Mouse (Mus musculus) MEL (cell line): ENCODE data around the gene Fcer2a. TPM values are rescaled to one million over a fixed set of nuclear protein-coding genes. Genes with fewer than 3 reads are reported as not detected.
A peak's percentile ranks its signal among the peaks of the same experiment; 100 is the strongest.

Experiments used
- DNase-seq: peaks from one replicate; pipeline ENCODE4 v3.0.0; 2011; ENCODE audit warnings: low read depth, low spot score
- H3K27ac ChIP-seq: 2 replicates; pipeline ENCODE4 v1.5.1; 2012; ENCODE audit warnings: low read depth, mild to moderate bottlenecking, control low read depth, low read length, moderate library complexity; ENCODE audit not compliant: control insufficient read depth
- H3K27me3 ChIP-seq, 2 experiments: fragments of 150-350 bp in 1 of 2; sonication (generic) in 1 of 2; 2 replicates each; pipeline ENCODE4 v1.6.1; 2012; ENCODE audit warnings: low read length in 2 of 2, mild to moderate bottlenecking in 2 of 2, improper control_type of control experiment in 1 of 2, moderate library complexity in 1 of 2; ENCODE audit not compliant: insufficient read depth in 2 of 2, control insufficient read depth in 1 of 2
- H3K36me3 ChIP-seq, 2 experiments: 2 replicates each; pipeline ENCODE4 v1.6.1; 2012 to 2014; ENCODE audit warnings: low read length in 2 of 2, improper control_type of control experiment in 1 of 2, inconsistent platforms in 1 of 2, mild to moderate bottlenecking in 1 of 2; ENCODE audit not compliant: insufficient read depth in 2 of 2, control insufficient read depth in 1 of 2
- H3K4me1 ChIP-seq, 2 experiments: fragments of 150-350 bp in 1 of 2; sonication (generic) in 1 of 2; 2 replicates each; pipeline ENCODE4 v1.6.1; 2012; ENCODE audit warnings: low read length in 2 of 2, improper control_type of control experiment in 1 of 2, mild to moderate bottlenecking in 1 of 2; ENCODE audit not compliant: insufficient read depth in 2 of 2, control insufficient read depth in 1 of 2
- H3K4me3 ChIP-seq, 2 experiments: fragments of 150-350 bp in 1 of 2; sonication (generic) in 1 of 2; 2 replicates each; pipeline ENCODE4 v1.5.1; 2012; ENCODE audit warnings: low read depth in 2 of 2, low read length in 2 of 2, mild to moderate bottlenecking in 2 of 2, moderate library complexity in 2 of 2, control low read depth in 1 of 2, improper control_type of control experiment in 1 of 2; ENCODE audit not compliant: control insufficient read depth in 1 of 2, insufficient read depth in 1 of 2
- H3K79me2 ChIP-seq: 2 replicates; pipeline ENCODE4 v1.6.1; 2012; ENCODE audit warnings: mild to moderate bottlenecking, low read length, moderate library complexity; ENCODE audit not compliant: control insufficient read depth, poor library complexity, insufficient read depth
- H3K9ac ChIP-seq: 2 replicates; pipeline ENCODE4 v1.6.1; 2012; ENCODE audit warnings: low read depth, mild to moderate bottlenecking, control low read depth, low read length, moderate library complexity; ENCODE audit not compliant: control insufficient read depth, poor library complexity, severe bottlenecking
- H3K9me3 ChIP-seq: fragments of 150-350 bp; sonication (generic); replicated peaks from 2 replicates; pipeline ENCODE4 v1.6.1; 2012; ENCODE audit warnings: mild to moderate bottlenecking, low read length, improper control_type of control experiment, moderate library complexity; ENCODE audit not compliant: insufficient read depth
- BHLHE40 ChIP-seq: IDR thresholded peaks from 2 replicates; pipeline ENCODE4 v1.6.1; 2012; ENCODE audit warnings: low read depth, mild to moderate bottlenecking, inconsistent platforms, low read length, improper control_type of control experiment, borderline replicate concordance
- CHD2 ChIP-seq: IDR thresholded peaks from 2 replicates; pipeline ENCODE4 v1.6.1; 2011; ENCODE audit warnings: low read length, improper control_type of control experiment
- CTCF ChIP-seq, 3 experiments: IDR thresholded peaks in 2 of 3; conservative IDR thresholded peaks in 1 of 3; 2 replicates each; pipeline ENCODE4 v1.5.1; 2011 to 2012; ENCODE audit warnings: low read length in 3 of 3, low read depth in 2 of 3, mild to moderate bottlenecking in 2 of 3, improper control_type of control experiment in 1 of 3, inconsistent platforms in 1 of 3, mixed read lengths in 1 of 3, moderate library complexity in 1 of 3; ENCODE audit not compliant: control insufficient read depth in 1 of 3, insufficient read depth in 1 of 3, poor library complexity in 1 of 3, severe bottlenecking in 1 of 3
- GABPA ChIP-seq: IDR thresholded peaks from 2 replicates; pipeline ENCODE4 v1.6.1; 2012; ENCODE audit warnings: low read depth, mild to moderate bottlenecking, inconsistent platforms, low read length, improper control_type of control experiment, moderate library complexity
- GATA1 ChIP-seq: IDR thresholded peaks from 2 replicates; pipeline ENCODE4 v1.6.1; 2011; ENCODE audit warnings: low read depth, low read length, improper control_type of control experiment
- JUND ChIP-seq: IDR thresholded peaks from 2 replicates; pipeline ENCODE4 v1.6.1; 2011; ENCODE audit warnings: low read depth, mild to moderate bottlenecking, improper control_type of control experiment, low read length
- MAX ChIP-seq: IDR thresholded peaks from 2 replicates; pipeline ENCODE4 v1.6.1; 2011; ENCODE audit warnings: low read length, improper control_type of control experiment
- MAZ ChIP-seq: IDR thresholded peaks from 2 replicates; pipeline ENCODE4 v1.6.1; 2012; ENCODE audit warnings: low read depth, mild to moderate bottlenecking, inconsistent platforms, low read length, improper control_type of control experiment
- MXI1 ChIP-seq: IDR thresholded peaks from 2 replicates; pipeline ENCODE4 v1.6.1; 2011; ENCODE audit warnings: mild to moderate bottlenecking, low read depth, low read length, improper control_type of control experiment
- MYB ChIP-seq: IDR thresholded peaks from 2 replicates; pipeline ENCODE4 v1.6.1; 2011; ENCODE audit warnings: mild to moderate bottlenecking, low read depth, low read length, improper control_type of control experiment
- MYC ChIP-seq: IDR thresholded peaks from 2 replicates; pipeline ENCODE4 v1.6.1; 2011; ENCODE audit warnings: low read depth, mild to moderate bottlenecking, low read length, improper control_type of control experiment, moderate library complexity
- NELFE ChIP-seq: IDR thresholded peaks from 2 replicates; pipeline ENCODE4 v1.6.1; 2011; ENCODE audit warnings: low read depth, low read length, improper control_type of control experiment
- POLR2AphosphoS2 ChIP-seq: IDR thresholded peaks from 2 replicates; pipeline ENCODE4 v1.6.1; 2011; ENCODE audit warnings: low read length, improper control_type of control experiment
- POLR2AphosphoS5 ChIP-seq: IDR thresholded peaks from 2 replicates; pipeline ENCODE4 v1.6.1; 2012; ENCODE audit warnings: low read depth, borderline replicate concordance, mild to moderate bottlenecking, inconsistent platforms, low read length, moderate library complexity, mixed read lengths
- RCOR1 ChIP-seq: IDR thresholded peaks from 2 replicates; pipeline ENCODE4 v1.6.1; 2012; ENCODE audit warnings: low read depth, mild to moderate bottlenecking, inconsistent platforms, low read length, improper control_type of control experiment
- TBP ChIP-seq: IDR thresholded peaks from 2 replicates; pipeline ENCODE4 v1.8.0; 2011; ENCODE audit warnings: low read depth, low read length, improper control_type of control experiment
- UBTF ChIP-seq: IDR thresholded peaks from 2 replicates; pipeline ENCODE4 v1.6.1; 2012; ENCODE audit warnings: low read depth, mild to moderate bottlenecking, inconsistent platforms, low read length, improper control_type of control experiment, moderate library complexity, borderline replicate concordance; ENCODE audit not compliant: insufficient read depth
- ZC3H11A ChIP-seq: IDR thresholded peaks from 2 replicates; pipeline ENCODE4 v1.6.1; 2012; ENCODE audit warnings: low read depth, mild to moderate bottlenecking, inconsistent platforms, low read length, improper control_type of control experiment
- ZKSCAN1 ChIP-seq: IDR thresholded peaks from 2 replicates; pipeline ENCODE4 v1.6.1; 2012; ENCODE audit warnings: low read depth, mild to moderate bottlenecking, inconsistent platforms, low read length, improper control_type of control experiment, moderate library complexity
- polyA plus RNA-seq, 2 experiments: library from polyadenylated mRNA; stranded (reverse) in 1 of 2; unstranded in 1 of 2; fragments of >175 nt in 1 of 2; fragments of >200 nt in 1 of 2; gene quantifications; 2 replicates each; pipeline versions ENCODE4 v1.2.1 to v1.2.4; 2012; ENCODE audit warnings: low replicate concordance in 2 of 2, low read depth in 1 of 2; ENCODE audit not compliant: insufficient read length in 2 of 2, insufficient read depth in 1 of 2, missing spikeins in 1 of 2
- total RNA-seq: library from RNA; depleted of rRNA; stranded (reverse); fragments of 300-350 nt; gene quantifications from 2 replicates; pipeline ENCODE4 v1.2.3, GENCODE M21; 2012

The Fcer2a gene
- total and polyA plus RNA-seq, 3 experiments: 0.07 TPM; not detected in 2

GRCm38 (mm10) chr8:3735599-3735998 lies 41.6 kb upstream of the Fcer2a start:
- H3K9me3 ChIP-seq: no peaks in the 10 kb centered on the region
- H3K4me1 ChIP-seq: no peaks in the 10 kb centered on the region
- no peaks in the 10 kb centered on the region for H3K27me3 ChIP-seq
- no peak overlapping the region for H3K27ac ChIP-seq
- TF ChIP-seq GABPA: no peak
- TF ChIP-seq GATA1: no peak
- no peak for TF ChIP-seq TBP
- TF ChIP-seq BHLHE40: no peak
- TF ChIP-seq JUND: no peak
- TF ChIP-seq POLR2AphosphoS5: no peak
- TF ChIP-seq CTCF (IDR thresholded peaks at IDR 0.05 in 2 of 3, conservative IDR thresholded peaks at IDR 0.05 in 1 of 3; ENCODE audit: control insufficient read depth in 1 of 3, insufficient read depth in 1 of 3, low read depth in 2 of 3, low read length in 3 of 3, poor library complexity in 1 of 3, severe bottlenecking in 1 of 3): no peak
- TF ChIP-seq NELFE: no peak
- TF ChIP-seq POLR2AphosphoS2: no peak
- TF ChIP-seq MAZ: no peak
- H3K36me3 ChIP-seq: no peaks in the 10 kb centered on the region
- H3K4me3 ChIP-seq: no peak overlapping the region
- no peak overlapping the region for H3K9ac ChIP-seq
- DNase-seq: no peak
- H3K79me2 ChIP-seq: no peaks in the 10 kb centered on the region

GRCm38 (mm10) chr8:3734084-3734483 lies 40.1 kb upstream of the Fcer2a start:
- Histone ChIP-seq H3K79me2 (no peaks in the 10 kb centered on the region), H3K27ac (no peak overlapping the region), H3K9ac (no peak overlapping the region), H3K36me3 (no peaks in the 10 kb centered on the region), H3K4me3 (no peak overlapping the region), H3K9me3 (no peaks in the 10 kb centered on the region), H3K4me1 (no peaks in the 10 kb centered on the region), H3K27me3 (no peaks in the 10 kb centered on the region)
- DNase-seq: peak; percentile 17
- TF ChIP-seq MYB (no peak), MXI1 (no peak), ZC3H11A (no peak), UBTF (no peak), RCOR1 (no peak), POLR2AphosphoS2 (no peak), NELFE (no peak), JUND (no peak), MAZ (no peak), CTCF (IDR thresholded peaks at IDR 0.05 in 2 of 3, conservative IDR thresholded peaks at IDR 0.05 in 1 of 3; ENCODE audit: control insufficient read depth in 1 of 3, insufficient read depth in 1 of 3, low read depth in 2 of 3, low read length in 3 of 3, poor library complexity in 1 of 3, severe bottlenecking in 1 of 3) (no peak), CHD2 (no peak), MYC (no peak), ZKSCAN1 (no peak), MAX (no peak)
